Mouse (Mus musculus) liver, adult (tissue): ENCODE data around the gene Stbd1.

ENCODE experiments used
- GATA4 ChIP-seq: IDR thresholded peaks from 2 replicates; pipeline ENCODE4 v1.6.1; 2014; ENCODE audit warnings: mild to moderate bottlenecking, low read length; ENCODE audit not compliant: insufficient replicate concordance

The Stbd1 gene

DNA sequence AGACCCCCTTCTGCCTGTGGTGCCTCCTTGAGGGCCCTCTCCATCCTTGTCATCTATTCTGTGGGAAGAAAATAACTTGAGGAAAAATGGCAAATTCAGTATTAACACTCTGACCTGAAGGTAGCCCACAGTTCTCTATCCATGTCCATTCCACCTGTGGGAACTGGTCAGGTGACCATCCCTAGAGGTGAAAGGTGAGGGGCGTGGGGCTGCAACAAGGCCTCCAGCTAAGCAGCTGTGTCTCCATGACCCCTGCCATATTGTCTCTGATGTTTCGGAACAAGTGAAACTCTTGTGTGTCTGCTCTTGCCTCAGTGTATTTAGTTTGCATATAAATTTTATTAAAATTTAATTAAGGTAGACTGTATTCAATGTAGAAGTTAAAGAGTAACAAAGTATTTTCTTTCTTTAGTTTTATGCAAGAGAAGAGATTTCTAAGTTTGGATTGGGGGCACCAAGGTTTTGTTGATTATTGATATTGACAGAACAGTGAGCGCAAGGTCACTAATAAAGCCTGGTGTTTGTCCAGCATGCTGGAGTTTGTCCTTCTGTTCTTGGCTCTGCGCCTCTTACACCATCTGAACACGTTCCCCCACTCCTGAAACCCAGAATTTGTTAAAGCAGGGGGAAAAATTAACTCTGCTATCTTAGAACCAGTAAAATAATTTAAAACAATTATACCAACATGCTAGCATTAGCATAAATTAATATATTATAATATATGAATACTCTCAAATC is 4.8 kb downstream of the Stbd1 start:
- no peak for TF ChIP-seq GATA4

DNA sequence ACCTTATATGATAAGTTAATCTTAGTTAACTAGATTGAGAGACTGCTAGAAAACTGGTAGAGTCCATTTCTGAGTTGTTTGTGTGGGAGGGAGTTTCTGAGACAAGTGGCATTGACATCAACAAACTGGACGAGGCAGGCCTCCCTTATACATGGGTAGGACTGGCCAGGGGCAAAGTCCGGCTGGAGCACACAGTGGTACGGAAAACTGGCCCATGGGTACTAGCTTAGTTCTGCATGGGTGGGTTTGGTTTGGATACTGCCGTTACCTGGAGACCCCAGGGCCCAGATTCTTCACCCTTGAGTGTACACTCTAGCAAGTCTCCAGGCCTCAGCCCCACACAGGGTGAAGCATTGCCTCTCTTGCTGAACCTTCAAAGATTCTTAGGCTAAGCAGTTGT is 9.9 kb downstream of the Stbd1 start:
- no peak for TF ChIP-seq GATA4

DNA sequence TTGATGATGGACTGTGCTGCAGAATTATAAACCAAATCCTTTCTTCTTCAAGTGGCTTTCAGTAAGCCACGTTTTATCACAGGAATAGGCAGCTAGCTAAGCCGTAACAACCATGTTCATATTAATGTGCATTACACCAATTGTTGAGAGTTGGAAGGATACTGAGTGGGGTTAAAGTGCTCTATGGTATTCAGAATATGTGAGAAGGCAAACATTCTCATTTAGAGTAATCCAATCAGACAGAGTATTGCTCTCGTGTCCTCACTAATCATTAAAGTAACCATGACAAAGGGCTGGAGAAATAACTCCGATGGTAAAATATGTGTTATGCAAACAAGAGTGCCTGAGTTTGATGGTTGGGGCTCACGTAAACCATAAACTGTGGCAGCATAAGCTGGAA is 19.0 kb downstream of the Stbd1 start:
- no peak for TF ChIP-seq GATA4

DNA sequence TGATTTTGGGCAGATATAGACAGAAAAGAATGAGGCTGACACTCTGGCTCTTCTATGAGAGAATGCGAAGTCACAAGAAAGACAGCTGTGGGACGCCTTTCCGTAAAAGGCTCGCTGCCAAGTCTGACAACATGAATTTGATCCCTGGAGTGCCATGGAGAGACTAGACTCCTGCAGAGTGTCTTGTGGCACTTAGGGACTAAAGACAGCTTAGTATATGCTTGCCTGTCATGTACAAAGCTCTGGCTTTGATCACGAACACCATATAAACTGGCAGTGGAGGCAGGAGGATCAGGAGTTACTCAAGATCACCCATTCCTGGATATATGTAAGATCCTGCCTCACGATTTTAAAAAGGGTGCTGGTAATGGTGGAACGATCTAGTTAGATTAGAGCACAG is 25.1 kb downstream of the Stbd1 start:
- no peak for TF ChIP-seq GATA4

DNA sequence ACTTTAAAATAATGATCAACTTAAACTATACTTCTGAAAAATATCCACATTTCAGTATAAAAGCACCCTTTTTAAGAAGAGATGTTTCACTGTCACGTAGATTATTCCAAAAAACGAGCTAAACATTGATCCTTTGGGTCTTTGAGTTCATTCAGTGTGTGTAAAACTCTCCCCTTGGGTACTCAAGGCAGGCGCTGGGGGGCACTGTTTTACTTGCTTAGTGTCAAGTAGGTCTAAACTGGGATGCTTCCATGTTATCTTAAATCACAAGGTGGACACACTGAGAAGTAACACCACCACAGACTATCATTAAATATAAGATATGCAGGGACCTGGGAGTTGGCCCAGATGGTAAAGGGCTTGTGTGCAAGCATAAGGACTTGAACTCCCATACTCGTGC is 30.7 kb downstream of the Stbd1 start:
- TF ChIP-seq GATA4 = no peak

DNA sequence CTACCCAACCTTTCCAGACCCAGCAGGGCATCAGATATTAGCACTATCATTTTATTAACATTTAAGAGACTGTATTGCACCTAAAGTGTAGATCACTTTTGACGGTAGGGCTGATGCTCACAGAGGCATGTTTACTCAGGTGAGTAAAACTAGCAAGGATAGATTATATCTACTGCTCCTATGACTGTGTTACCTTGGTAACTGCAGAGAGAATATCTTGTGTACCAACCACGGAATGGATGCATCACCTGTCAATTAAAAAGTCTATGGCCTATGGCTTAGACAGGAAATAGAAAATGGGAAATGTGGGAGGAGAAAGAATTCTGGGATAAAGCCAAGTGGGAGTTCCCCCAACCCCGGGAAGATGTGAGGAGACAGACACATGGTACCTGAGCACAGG is 32.1 kb downstream of the Stbd1 start:
- TF ChIP-seq GATA4 = no peak

DNA sequence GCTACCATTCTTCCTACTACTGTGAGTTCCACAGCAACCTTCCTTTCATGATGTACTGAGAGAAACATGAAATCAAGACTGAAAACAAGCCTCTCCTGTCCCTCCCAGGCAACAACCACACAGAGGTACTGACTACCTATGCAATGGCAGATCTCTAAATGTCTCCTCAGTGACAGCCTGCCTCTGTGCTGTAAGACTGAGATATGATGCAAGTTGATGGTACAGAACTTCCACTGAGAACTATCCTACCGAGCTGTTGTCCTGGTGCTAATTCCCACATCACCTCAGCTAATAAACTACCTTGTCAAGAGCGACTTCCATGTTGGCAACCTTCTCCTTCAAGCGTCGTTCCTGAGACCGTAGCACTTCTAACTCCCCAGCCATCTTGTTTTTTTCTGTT is 33.0 kb downstream of the Stbd1 start:
- no peak for TF ChIP-seq GATA4

DNA sequence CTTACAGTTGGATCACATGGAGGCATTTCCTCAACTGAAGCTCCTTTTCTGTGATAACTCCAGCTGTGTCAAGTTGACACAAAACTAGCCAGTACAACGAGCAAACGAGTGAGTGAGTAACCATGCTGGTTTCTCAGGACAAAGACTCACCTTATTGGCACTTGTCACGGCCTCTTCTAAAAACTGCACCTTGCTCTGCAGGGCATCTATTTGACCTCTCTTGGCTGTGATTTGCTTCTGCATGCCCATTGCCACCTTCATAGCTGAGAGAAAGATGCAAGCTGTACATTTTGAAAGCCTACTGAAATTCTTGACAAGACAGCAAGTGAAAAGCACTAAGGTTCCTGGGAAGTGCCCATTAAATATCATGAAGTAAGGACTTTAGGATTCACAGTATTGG is 38.0 kb downstream of the Stbd1 start:
- TF ChIP-seq GATA4 = no peak
